Mouse (Mus musculus): ENCODE results near the gene Itgb6. TPM values are rescaled to one million over a fixed set of nuclear protein-coding genes. Genes with fewer than 3 reads are reported as not detected.

Gene Itgb6
- 2.0 and 2.5 TPM in 2 replicates for polyA plus RNA-seq (2016; fragmentation: Nextera tagmentation; extraction: Ambion mirVana)

- no peak within 1 kb of the TSS for H3K9ac ChIP-seq
- H3K36me3 ChIP-seq = no peaks in the 10 kb centered on the region
- no peak within 1 kb of the TSS for H3K4me2 ChIP-seq (replicated peaks)
- no peaks in the 10 kb centered on the region for H3K27me3 ChIP-seq
- 78% methylated on average over 14 of the region's 14 CpGs for WGBS
- ATAC-seq (ENCODE audit: insufficient number of reproducible peaks, insufficient read depth, low FRiP score, low TSS enrichment) = no peak
- H3K4me3 ChIP-seq = no peak within 1 kb of the TSS
- H3K4me1 ChIP-seq = no peaks in the 10 kb centered on the region
- H3K9me3 ChIP-seq = no peaks in the 10 kb centered on the region
- H3K27ac ChIP-seq = no peak within 1 kb of the TSS
Observed at GRCm38 (mm10) chr2:60722514-60722913, at the start of gene Itgb6. TSS of gene Itgb6 (minus strand) at chr2:60722643.

GRCm38 (mm10) chr2:60766420-60766819 is 44.0 kb upstream of the Itgb6 start:
- H3K4me3 ChIP-seq = no peak overlapping the region
- peaks cover 58% of the 10 kb centered on the region for H3K36me3 ChIP-seq
- H3K9ac ChIP-seq = no peak overlapping the region
- no peaks in the 10 kb centered on the region for H3K4me1 ChIP-seq
- no peak overlapping the region for H3K4me2 ChIP-seq (replicated peaks)
- H3K27ac ChIP-seq = no peak overlapping the region
- no peaks in the 10 kb centered on the region for H3K27me3 ChIP-seq
- 0 out of 2 replicates have a peak, but pooled peaks cover 6% of the 10 kb centered on the region for H3K9me3 ChIP-seq
- no peak for ATAC-seq (ENCODE audit: insufficient number of reproducible peaks, insufficient read depth, low FRiP score, low TSS enrichment)
- WGBS = 79% methylated on average over 8 of the region's 8 CpGs

- H3K9me3 ChIP-seq = no peaks in the 10 kb centered on the region
- H3K36me3 ChIP-seq = peaks cover 38% of the 10 kb centered on the region
- H3K27ac ChIP-seq = no peak overlapping the region
- no peaks in the 10 kb centered on the region for H3K27me3 ChIP-seq
- no peak overlapping the region for H3K9ac ChIP-seq
- H3K4me1 ChIP-seq = no peaks in the 10 kb centered on the region
- H3K4me2 ChIP-seq (replicated peaks) = no peak overlapping the region
- ATAC-seq (ENCODE audit: insufficient number of reproducible peaks, insufficient read depth, low FRiP score, low TSS enrichment) = no peak
- H3K4me3 ChIP-seq = no peak overlapping the region
- WGBS = 86% methylated on average over 9 of the region's 9 CpGs
Observed at GRCm38 (mm10) chr2:60756218-60756617, 33.8 kb upstream of the Itgb6 start.

- WGBS = 96% methylated on average over 7 of the region's 7 CpGs
- H3K36me3 ChIP-seq = peaks cover 31% of the 10 kb centered on the region; the same call in 1 of the 2 replicates
Observed at GRCm38 (mm10) chr2:60755101-60755500, 32.7 kb upstream of the Itgb6 start.

GRCm38 (mm10) chr2:60751274-60751673 is 28.8 kb upstream of the Itgb6 start:
- no peaks in the 10 kb centered on the region for H3K4me1 ChIP-seq
- H3K27me3 ChIP-seq = no peaks in the 10 kb centered on the region
- no peaks in the 10 kb centered on the region for H3K9me3 ChIP-seq
- no peak overlapping the region for H3K4me2 ChIP-seq (replicated peaks)
- H3K36me3 ChIP-seq = peaks cover 30% of the 10 kb centered on the region; the same call in 1 of the 2 replicates
- H3K9ac ChIP-seq = no peak overlapping the region
- no peak overlapping the region for H3K4me3 ChIP-seq
- WGBS = 90% methylated on average over 9 of the region's 9 CpGs
- ATAC-seq (ENCODE audit: insufficient number of reproducible peaks, insufficient read depth, low FRiP score, low TSS enrichment) = no peak
- no peak overlapping the region for H3K27ac ChIP-seq

More at GRCm38 (mm10) chr2:60755101-60755500, 32.7 kb upstream of the Itgb6 start:
- no peak overlapping the region for H3K4me3 ChIP-seq
- H3K9ac ChIP-seq = no peak overlapping the region
- H3K27ac ChIP-seq = no peak overlapping the region
- no peaks in the 10 kb centered on the region for H3K9me3 ChIP-seq
- no peaks in the 10 kb centered on the region for H3K27me3 ChIP-seq
- ATAC-seq (ENCODE audit: insufficient number of reproducible peaks, insufficient read depth, low FRiP score, low TSS enrichment) = no peak
- H3K4me1 ChIP-seq = no peaks in the 10 kb centered on the region
- no peak overlapping the region for H3K4me2 ChIP-seq (replicated peaks)

- no peak overlapping the region for H3K27ac ChIP-seq
- no peak for ATAC-seq (ENCODE audit: insufficient number of reproducible peaks, insufficient read depth, low FRiP score, low TSS enrichment)
- H3K4me3 ChIP-seq = no peak overlapping the region
- peaks cover 23% of the 10 kb centered on the region; the same call in 1 of the 2 replicates for H3K36me3 ChIP-seq
- no peak overlapping the region for H3K9ac ChIP-seq
- H3K4me2 ChIP-seq (replicated peaks) = no peak overlapping the region
- 74% methylated on average over 3 of the region's 3 CpGs for WGBS
- no peaks in the 10 kb centered on the region for H3K4me1 ChIP-seq
- H3K9me3 ChIP-seq = no peaks in the 10 kb centered on the region
- H3K27me3 ChIP-seq = no peaks in the 10 kb centered on the region
Observed at GRCm38 (mm10) chr2:60750591-60750990, 28.1 kb upstream of the Itgb6 start.

- Histone ChIP-seq H3K4me3 (no peak overlapping the region), H3K36me3 (peaks cover 6% of the 10 kb centered on the region; the same call in 1 of the 2 replicates), H3K9ac (no peak overlapping the region), H3K27ac (no peak overlapping the region), H3K4me1 (no peaks in the 10 kb centered on the region), H3K4me2 (replicated peaks) (no peak overlapping the region), H3K27me3 (no peaks in the 10 kb centered on the region), H3K9me3 (no peaks in the 10 kb centered on the region)
- WGBS = 96% methylated on average over 1 of the region's 1 CpGs
- ATAC-seq (ENCODE audit: insufficient number of reproducible peaks, insufficient read depth, low FRiP score, low TSS enrichment) = no peak
Observed at GRCm38 (mm10) chr2:60748585-60748984, 26.1 kb upstream of the Itgb6 start.

GRCm38 (mm10) chr2:60747590-60747989 is 25.1 kb upstream of the Itgb6 start:
- WGBS = 59% methylated on average over 3 of the region's 3 CpGs
- H3K27me3 ChIP-seq = no peaks in the 10 kb centered on the region
- H3K4me2 ChIP-seq (replicated peaks) = no peak overlapping the region
- 0 out of 2 replicates have a peak, but pooled peaks have one; percentile 61 for ATAC-seq (ENCODE audit: insufficient number of reproducible peaks, insufficient read depth, low FRiP score, low TSS enrichment)
- no peaks in the 10 kb centered on the region for H3K4me1 ChIP-seq
- no peak overlapping the region for H3K27ac ChIP-seq
- no peak overlapping the region for H3K4me3 ChIP-seq
- H3K36me3 ChIP-seq = 0 out of 2 replicates have a peak, but pooled peaks cover 4% of the 10 kb centered on the region
- no peaks in the 10 kb centered on the region for H3K9me3 ChIP-seq
- no peak overlapping the region for H3K9ac ChIP-seq

- Histone ChIP-seq H3K4me1 (peaks cover 3% of the 10 kb centered on the region; the same call in 1 of the 2 replicates), H3K27ac (no peak overlapping the region), H3K27me3 (no peaks in the 10 kb centered on the region), H3K9ac (no peak overlapping the region), H3K4me3 (no peak overlapping the region), H3K36me3 (0 out of 2 replicates have a peak, but pooled peaks cover 4% of the 10 kb centered on the region), H3K9me3 (no peaks in the 10 kb centered on the region), H3K4me2 (replicated peaks) (no peak overlapping the region)
- WGBS = 72% methylated on average over 3 of the region's 3 CpGs
- ATAC-seq (ENCODE audit: insufficient number of reproducible peaks, insufficient read depth, low FRiP score, low TSS enrichment) = no peak
Observed at GRCm38 (mm10) chr2:60744674-60745073, 22.2 kb upstream of the Itgb6 start.

- Histone ChIP-seq H3K9ac (no peak overlapping the region), H3K36me3 (no peaks in the 10 kb centered on the region), H3K4me2 (replicated peaks) (no peak overlapping the region), H3K4me3 (no peak overlapping the region), H3K27ac (no peak overlapping the region), H3K9me3 (no peaks in the 10 kb centered on the region), H3K27me3 (no peaks in the 10 kb centered on the region), H3K4me1 (peaks cover 12% of the 10 kb centered on the region)
- WGBS = 66% methylated on average over 10 of the region's 10 CpGs
- ATAC-seq (ENCODE audit: insufficient number of reproducible peaks, insufficient read depth, low FRiP score, low TSS enrichment) = no peak
Observed at GRCm38 (mm10) chr2:60739389-60740137, 17.1 kb upstream of the Itgb6 start.

GRCm38 (mm10) chr2:60730929-60731328 is 8.5 kb upstream of the Itgb6 start:
- H3K36me3 ChIP-seq = no peaks in the 10 kb centered on the region
- no peaks in the 10 kb centered on the region for H3K27me3 ChIP-seq
- WGBS = 55% methylated on average over 6 of the region's 6 CpGs
- no peak overlapping the region for H3K9ac ChIP-seq
- peaks cover 6% of the 10 kb centered on the region; the same call in 1 of the 2 replicates for H3K4me1 ChIP-seq
- H3K9me3 ChIP-seq = no peaks in the 10 kb centered on the region
- H3K4me2 ChIP-seq (replicated peaks) = no peak overlapping the region
- no peak overlapping the region for H3K27ac ChIP-seq
- no peak overlapping the region for H3K4me3 ChIP-seq
- no peak for ATAC-seq (ENCODE audit: insufficient number of reproducible peaks, insufficient read depth, low FRiP score, low TSS enrichment)

GRCm38 (mm10) chr2:60730024-60730423 is 7.6 kb upstream of the Itgb6 start:
- ATAC-seq (ENCODE audit: insufficient number of reproducible peaks, insufficient read depth, low FRiP score, low TSS enrichment) = no peak
- no peak overlapping the region for H3K9ac ChIP-seq

More at GRCm38 (mm10) chr2:60730024-60730423, 7.6 kb upstream of the Itgb6 start:
- 6% methylated on average over 3 of the region's 3 CpGs for WGBS
- Histone ChIP-seq H3K4me2 (replicated peaks) (no peak overlapping the region), H3K4me1 (peaks cover 6% of the 10 kb centered on the region; the same call in 1 of the 2 replicates), H3K36me3 (no peaks in the 10 kb centered on the region), H3K4me3 (no peak overlapping the region), H3K9me3 (no peaks in the 10 kb centered on the region), H3K27ac (no peak overlapping the region), H3K27me3 (no peaks in the 10 kb centered on the region)

Measured in embryonic facial prominence, embryonic 12.5 days (tissue).